Mouse (Mus musculus) bone marrow, adult 2 months (tissue): ENCODE data around the gene Olfr1500. TPM values are rescaled to one million over a fixed set of nuclear protein-coding genes. Genes with fewer than 3 reads are reported as not detected.
"Not testable (repeated sequence)": the region's sequence is repeated elsewhere in the genome, so short reads cannot be mapped to it uniquely, and the experiment has no call there.

ENCODE experiments used
- H3K27ac ChIP-seq: fragments of 200-500 bp; 2 replicates; pipeline ENCODE4 v1.5.1; 2012; ENCODE audit warnings: low read depth, mild to moderate bottlenecking, control low read depth, inconsistent platforms, low read length; ENCODE audit not compliant: control insufficient read depth, poor library complexity, insufficient read depth
- H3K4me1 ChIP-seq: fragments of 200-500 bp; 2 replicates; pipeline ENCODE4 v1.6.1; 2011; ENCODE audit warnings: low read length; ENCODE audit not compliant: control insufficient read depth, insufficient read depth
- H3K4me3 ChIP-seq: fragments of 200-500 bp; replicated peaks from 2 replicates; pipeline ENCODE3; 2011; ENCODE audit warnings: mild to moderate bottlenecking, low read depth, low read length, control low read depth; ENCODE audit not compliant: control insufficient read depth
- CTCF ChIP-seq: fragments of 200-500 bp; IDR thresholded peaks from 2 replicates; pipeline ENCODE4 v1.5.1; 2011; ENCODE audit warnings: low read length, control low read depth; ENCODE audit not compliant: control insufficient read depth, insufficient read depth
- POLR2A ChIP-seq: fragments of 200-500 bp; IDR thresholded peaks from 2 replicates; pipeline ENCODE4 v1.6.1; 2011; ENCODE audit warnings: low read depth, mild to moderate bottlenecking, control low read depth, low read length, borderline replicate concordance; ENCODE audit not compliant: control insufficient read depth
- WGBS: fragments of 180-500 bp; shearing (Covaris S2); methylation state at CpG from one replicate; pipeline ENCODE4 v1.1.7; 2018; 5-methylcytosine and 5-hydroxymethylcytosine counted together
- polyA plus RNA-seq: library from polyadenylated mRNA; stranded (reverse); fragments of >200 nt; gene quantifications from 2 replicates; pipeline ENCODE4 v1.2.4, GENCODE M21; 2011; ENCODE audit warnings: low replicate concordance; ENCODE audit not compliant: missing spikeins, insufficient read depth, insufficient read length

The Olfr1500 gene
- polyA plus RNA-seq, result not detected in 2 replicates

DNA sequence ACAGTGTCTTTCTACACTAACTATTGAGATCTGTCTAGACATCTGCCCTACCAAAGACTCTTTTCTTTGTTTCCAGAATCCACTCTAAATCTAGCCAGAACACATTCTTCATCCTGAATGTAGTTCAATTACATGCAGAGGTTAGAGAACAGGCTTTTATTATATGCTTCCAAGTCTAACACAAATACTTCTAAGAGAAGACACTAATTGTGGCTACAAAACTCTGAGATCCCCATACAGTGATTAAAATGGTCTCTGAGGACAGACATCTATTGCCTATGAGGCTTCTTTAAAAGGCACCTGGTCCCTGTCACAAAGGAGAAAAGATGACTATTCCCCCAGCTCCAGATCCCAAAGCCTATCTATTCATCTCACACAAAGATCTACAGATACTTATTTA, at the start of gene Olfr1500:
TSS of gene Olfr1500 (minus strand) at position 101 of the 400 bp plus-strand sequence.
- TF ChIP-seq POLR2A (no peak), CTCF (no peak)
- Histone ChIP-seq H3K4me3 (no peak within 1 kb of the TSS), H3K4me1 (no peaks in the 10 kb centered on the region), H3K27ac (no peak within 1 kb of the TSS)

DNA sequence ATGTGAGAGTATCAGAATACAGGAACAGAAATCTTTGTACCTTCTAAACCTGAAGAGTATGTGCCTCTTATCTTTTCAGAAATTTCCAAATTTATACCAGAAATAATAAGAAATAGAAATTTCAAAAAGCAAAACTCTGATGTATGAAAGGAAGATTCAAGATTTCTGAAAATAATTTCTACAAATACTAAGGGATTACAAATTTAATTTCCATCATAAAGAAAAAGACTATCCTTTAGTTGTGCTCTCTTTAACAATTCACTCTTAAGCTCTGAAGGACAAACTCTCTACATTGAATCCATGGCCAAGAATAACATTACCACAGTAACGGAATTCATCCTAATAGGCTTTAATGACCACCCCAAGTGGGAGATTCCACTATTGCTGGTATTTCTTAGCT, 31.2 kb upstream of the Olfr1500 start, which contains the start of gene Olfr1502:
TSS of gene Olfr1502 (plus strand) at position 301 of the 400 bp plus-strand sequence.
- no peak for TF ChIP-seq POLR2A
- no peak for TF ChIP-seq CTCF
- H3K27ac ChIP-seq, result no peak within 1 kb of the TSS
- H3K4me1 ChIP-seq, result no peaks in the 10 kb centered on the region
- no peak within 1 kb of the TSS for H3K4me3 ChIP-seq
- 72% methylated on average over 1 of the region's 1 CpGs for WGBS

DNA sequence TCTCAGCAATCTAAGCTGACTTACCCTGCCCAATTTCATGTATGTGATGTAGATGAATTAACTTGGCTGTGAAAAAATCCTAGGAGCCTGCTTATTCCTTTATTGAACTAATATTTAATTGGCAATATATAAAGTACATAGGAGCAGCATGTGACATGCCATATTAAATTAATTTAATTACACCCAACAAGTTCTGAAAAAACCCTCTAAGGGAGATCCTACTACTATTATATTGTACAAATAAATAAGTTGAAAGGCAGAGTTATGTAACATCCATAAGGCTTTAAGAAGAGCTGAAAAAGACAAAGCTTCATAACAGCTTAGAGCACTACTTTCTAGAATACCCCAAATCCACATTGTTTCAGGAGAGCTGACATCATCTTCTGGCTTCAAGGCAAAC, 20.3 kb upstream of the Olfr1500 start, which contains the start of gene Olfr1501:
TSS of gene Olfr1501 (minus strand) at position 101 of the 400 bp plus-strand sequence.
- not testable (repeated sequence) for H3K27ac ChIP-seq, H3K4me1 ChIP-seq, H3K4me3 ChIP-seq

DNA sequence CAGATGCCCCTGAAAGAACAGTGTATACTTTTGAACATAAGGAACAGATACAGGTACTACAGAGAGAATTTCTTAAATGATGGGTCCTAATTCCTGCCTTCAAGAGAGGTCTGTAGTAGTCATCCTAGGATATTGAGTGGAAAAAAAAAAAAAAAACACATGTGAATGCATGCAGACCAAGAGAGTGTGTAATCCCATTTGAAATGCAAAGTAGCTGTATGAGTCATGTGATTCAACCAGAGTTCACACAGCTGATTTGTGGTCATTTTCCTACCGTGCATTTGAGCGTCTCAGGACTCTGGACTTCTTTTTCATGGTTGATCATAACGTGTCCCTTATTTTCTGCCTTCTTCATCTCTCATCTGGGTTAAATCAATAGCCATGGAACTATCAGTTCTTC, 1.8 kb downstream of the Olfr1500 start:
- no peak overlapping the region for H3K4me3 ChIP-seq
- 69% methylated on average over 3 of the region's 3 CpGs for WGBS
- no peak overlapping the region for H3K27ac ChIP-seq
- H3K4me1 ChIP-seq, result no peaks in the 10 kb centered on the region
- no peak for TF ChIP-seq CTCF
- no peak for TF ChIP-seq POLR2A

DNA sequence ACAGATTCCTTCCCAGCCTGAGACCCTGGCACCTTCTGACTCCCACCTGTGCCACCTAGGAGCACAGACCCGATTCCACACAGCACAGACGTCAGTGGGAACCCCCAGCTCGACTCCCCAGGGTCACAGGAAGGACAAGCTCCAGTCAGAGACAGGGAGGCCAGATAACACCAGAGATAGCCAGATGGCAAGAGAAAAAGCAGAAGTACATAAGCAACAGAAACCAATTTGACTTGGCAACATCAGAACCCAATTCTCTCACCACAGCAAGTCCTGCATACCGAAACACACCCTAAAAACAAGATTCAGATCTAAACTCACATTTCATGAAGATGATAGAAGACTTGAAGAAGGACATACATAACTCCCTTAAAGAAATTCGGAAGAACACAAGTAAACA, 9.4 kb downstream of the Olfr1500 start:
- TF ChIP-seq POLR2A (no peak), CTCF (no peak)
- Histone ChIP-seq H3K27ac (no peak overlapping the region), H3K4me1 (no peaks in the 10 kb centered on the region), H3K4me3 (no peak overlapping the region)
- 17% methylated on average over 5 of the region's 5 CpGs for WGBS

DNA sequence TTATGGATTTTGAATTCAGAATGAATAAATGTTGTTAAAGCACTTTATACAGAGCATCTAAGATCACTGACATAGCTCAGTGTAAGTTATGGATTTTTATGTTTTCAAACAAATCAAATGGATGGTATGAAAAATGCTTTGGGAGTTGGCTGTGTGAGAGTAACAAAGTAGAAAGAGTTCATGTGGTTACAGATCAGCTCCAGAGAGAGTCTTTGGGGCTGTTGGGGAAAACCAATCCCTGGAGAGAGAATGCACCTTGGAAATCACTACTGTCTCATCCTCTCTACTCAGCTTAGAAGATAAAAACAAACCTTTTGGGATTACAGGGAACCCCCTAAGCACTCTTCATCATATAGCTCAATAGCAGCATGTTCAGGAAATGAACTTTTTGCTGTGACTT, 10.9 kb downstream of the Olfr1500 start, which contains the start of gene Olfr1499:
TSS of gene Olfr1499 (minus strand) at position 101 of the 400 bp plus-strand sequence.
- Histone ChIP-seq H3K27ac (no peak within 1 kb of the TSS), H3K4me1 (no peaks in the 10 kb centered on the region), H3K4me3 (no peak within 1 kb of the TSS)
- TF ChIP-seq CTCF, result no peak

DNA sequence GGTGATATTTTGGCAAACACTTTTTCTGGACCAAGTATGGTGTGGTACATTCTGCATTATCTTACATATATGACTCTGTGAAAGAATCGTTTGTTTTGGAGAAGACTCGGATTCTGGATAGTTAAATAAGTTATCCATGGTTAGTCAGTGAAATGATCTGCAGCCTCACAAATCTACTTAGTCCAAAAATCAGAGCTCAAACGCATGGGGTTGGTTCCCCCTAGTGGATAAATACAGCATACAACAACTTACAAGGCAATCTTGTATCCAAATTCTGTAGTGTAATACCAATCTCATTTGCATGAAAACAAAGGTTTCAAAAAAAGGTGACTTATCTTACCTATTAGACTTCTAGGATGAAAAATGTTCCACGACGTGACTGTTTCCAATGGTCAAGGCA, 11.5 kb downstream of the Olfr1500 start:
- 31% methylated on average over 5 of the region's 5 CpGs for WGBS
- TF ChIP-seq CTCF (no peak), POLR2A (no peak)
- Histone ChIP-seq H3K27ac (no peak overlapping the region), H3K4me3 (no peak overlapping the region), H3K4me1 (no peaks in the 10 kb centered on the region)

DNA sequence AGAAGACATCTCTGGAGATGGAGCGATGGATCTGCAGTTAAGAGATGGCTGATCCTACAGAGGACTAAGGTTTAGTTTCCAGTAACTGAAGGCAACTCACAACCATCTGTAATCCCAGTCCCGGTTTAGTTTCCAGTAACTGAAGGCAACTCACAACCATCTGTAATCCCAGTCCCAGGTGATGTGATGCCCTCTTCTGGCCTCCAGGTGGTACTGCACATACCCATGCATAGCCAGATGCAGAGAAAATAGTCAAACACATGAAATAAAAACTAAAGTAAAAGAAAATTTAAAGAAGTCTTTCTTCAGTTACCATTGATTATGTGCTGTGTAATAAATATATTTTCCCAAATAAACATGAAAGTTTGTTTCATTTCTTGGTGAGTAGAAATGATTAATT, 17.5 kb downstream of the Olfr1500 start:
- WGBS, result 59% methylated on average over 2 of the region's 2 CpGs
- TF ChIP-seq POLR2A, result no peak
- TF ChIP-seq CTCF, result no peak

DNA sequence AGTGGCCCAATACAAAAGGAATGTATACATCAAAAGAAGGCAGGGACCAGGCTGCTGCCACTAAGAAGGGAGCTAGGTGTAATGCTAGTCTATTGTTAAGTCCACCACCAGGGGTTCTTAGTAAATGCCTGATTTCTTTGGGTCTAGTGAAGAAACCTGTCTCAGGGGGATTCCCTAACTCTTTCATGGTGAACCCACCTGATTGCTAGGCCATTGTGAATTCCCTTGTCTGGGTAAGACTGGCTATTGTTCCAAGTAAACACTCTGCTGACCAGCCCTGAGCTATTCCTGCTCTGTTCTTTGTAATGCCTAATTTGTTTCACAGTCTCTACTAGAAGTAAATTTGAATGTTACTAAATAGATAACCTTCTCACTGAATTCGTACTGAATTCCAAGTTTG, 24.8 kb downstream of the Olfr1500 start:
- H3K4me1 ChIP-seq, H3K27ac ChIP-seq, H3K4me3 ChIP-seq: not testable (repeated sequence)
- WGBS, result 60% methylated on average over 1 of the region's 1 CpGs

More for the DNA sequence above, 17.5 kb downstream of the Olfr1500 start:
- Histone ChIP-seq H3K4me1 (no peaks in the 10 kb centered on the region), H3K4me3 (no peak overlapping the region), H3K27ac (no peak overlapping the region)

DNA sequence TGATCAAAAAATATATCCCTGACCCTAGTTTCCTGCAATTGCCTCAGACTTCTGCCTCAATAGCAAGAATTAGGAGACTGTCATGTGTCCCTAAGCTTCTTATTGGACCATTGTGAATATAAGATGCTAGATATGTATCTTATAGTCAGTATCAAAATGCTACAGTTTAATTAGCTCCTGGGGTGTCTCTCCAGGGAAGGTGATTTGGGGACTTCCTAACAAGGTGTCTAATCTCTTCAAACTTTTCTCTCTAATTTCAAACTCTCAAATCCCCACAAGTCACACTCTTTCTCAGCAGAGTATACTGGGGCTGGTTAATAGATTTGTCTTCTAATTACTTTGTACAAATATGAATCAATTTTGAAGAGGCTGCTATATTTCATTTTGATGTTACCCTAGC, 32.2 kb downstream of the Olfr1500 start, which contains the start of gene Olfr1497:
TSS of gene Olfr1497 (minus strand) at position 101 of the 400 bp plus-strand sequence.
- H3K27ac ChIP-seq, result no peak within 1 kb of the TSS
- TF ChIP-seq CTCF, result no peak
- no peak for TF ChIP-seq POLR2A

More for the DNA sequence above, 32.2 kb downstream of the Olfr1500 start, which contains the start of gene Olfr1497:
- Histone ChIP-seq H3K4me3 (no peak within 1 kb of the TSS), H3K4me1 (no peaks in the 10 kb centered on the region)
